Mouse (Mus musculus) embryonic facial prominence, embryonic 12.5 days (tissue): ENCODE measurements around the gene Brdt. TPM values are rescaled to one million over a fixed set of nuclear protein-coding genes. Genes with fewer than 3 reads are reported as not detected.
A peak's percentile ranks its signal among the peaks of the same experiment; 100 is the strongest.
"Not testable (repeated sequence)": the region's sequence is repeated elsewhere in the genome, so short reads cannot be mapped to it uniquely, and the experiment has no call there.

Source experiments
- ATAC-seq: fragments of 200-750 bp; cut with Nextera tagmentation; 2 replicates; pipeline ENCODE4 v1.8.0; 2017; ENCODE audit not compliant: insufficient number of reproducible peaks, insufficient read depth, low FRiP score, low TSS enrichment
- H3K27ac ChIP-seq: fragments of 300-500 bp; sonication (generic); 2 replicates; pipeline ENCODE4 v1.5.1; 2016; ENCODE audit warnings: mild to moderate bottlenecking
- H3K27me3 ChIP-seq: fragments of 300-500 bp; sonication (generic); 2 replicates; pipeline ENCODE4 v1.6.1; 2016; ENCODE audit warnings: mild to moderate bottlenecking, moderate library complexity
- H3K36me3 ChIP-seq: fragments of 300-500 bp; sonication (generic); 2 replicates; pipeline ENCODE4 v1.6.1; 2016; ENCODE audit warnings: mild to moderate bottlenecking
- H3K4me1 ChIP-seq: fragments of 300-500 bp; sonication (generic); 2 replicates; pipeline ENCODE4 v1.6.1; 2016
- H3K4me2 ChIP-seq: fragments of 300-500 bp; sonication (generic); replicated peaks from 2 replicates; pipeline ENCODE4 v1.6.1; 2016; ENCODE audit warnings: mild to moderate bottlenecking, moderate library complexity
- H3K4me3 ChIP-seq: fragments of 300-500 bp; sonication (generic); 2 replicates; pipeline ENCODE4 v1.5.1; 2016; ENCODE audit warnings: mild to moderate bottlenecking
- H3K9ac ChIP-seq: fragments of 300-500 bp; sonication (generic); 2 replicates; pipeline ENCODE4 v1.6.1; 2016; ENCODE audit warnings: mild to moderate bottlenecking, moderate library complexity
- H3K9me3 ChIP-seq: fragments of 300-500 bp; sonication (generic); 2 replicates; pipeline ENCODE4 v1.6.1; 2016; ENCODE audit warnings: mild to moderate bottlenecking, moderate library complexity
- WGBS: fragments of 180-500 bp; shearing (Covaris S2); methylation state at CpG from one replicate; pipeline ENCODE4 v1.1.7; 2016; 5-methylcytosine and 5-hydroxymethylcytosine counted together
- polyA plus RNA-seq: library from polyadenylated mRNA; unstranded; fragments of >200 nt; fragmentation: Nextera tagmentation; extraction: Ambion mirVana; gene quantifications from 2 replicates; pipeline ENCODE4 v1.2.1, GENCODE M21; 2016

Brdt gene
- polyA plus RNA-seq, 1 experiment from 2014 or later: 4.8 TPM

GRCm38 (mm10) chr5:107346214-107346613, 15.3 kb downstream of the Brdt start:
- no peak overlapping the region for H3K9ac ChIP-seq
- H3K9me3 ChIP-seq: no peaks in the 10 kb centered on the region
- no peaks in the 10 kb centered on the region for H3K36me3 ChIP-seq
- H3K27me3 ChIP-seq: no peaks in the 10 kb centered on the region
- peaks cover 4% of the 10 kb centered on the region; the same call in 1 of the 2 replicates for H3K4me1 ChIP-seq
- WGBS: 0% methylated on average over 1 of the region's 1 CpGs
- no peak overlapping the region for H3K4me3 ChIP-seq
- no peak overlapping the region for H3K27ac ChIP-seq
- H3K4me2 ChIP-seq: no peak overlapping the region
- no peak for ATAC-seq

GRCm38 (mm10) chr5:107352566-107352965, 21.6 kb downstream of the Brdt start:
- Histone ChIP-seq H3K4me2 (no peak overlapping the region), H3K4me3 (no peak overlapping the region), H3K9me3 (no peaks in the 10 kb centered on the region), H3K9ac (no peak overlapping the region), H3K4me1 (0 out of 2 replicates have a peak, but pooled peaks cover 4% of the 10 kb centered on the region), H3K27me3 (no peaks in the 10 kb centered on the region), H3K27ac (no peak overlapping the region), H3K36me3 (no peaks in the 10 kb centered on the region)
- 94% methylated on average over 1 of the region's 1 CpGs for WGBS
- no peak for ATAC-seq

- no peaks in the 10 kb centered on the region for H3K27me3 ChIP-seq
- H3K9me3 ChIP-seq: no peaks in the 10 kb centered on the region
- 54% methylated on average over 3 of the region's 3 CpGs for WGBS
- no peaks in the 10 kb centered on the region for H3K4me1 ChIP-seq
- no peak overlapping the region for H3K27ac ChIP-seq
- H3K4me2 ChIP-seq: no peak overlapping the region
- H3K9ac ChIP-seq: no peak overlapping the region
- ATAC-seq: no peak
- H3K4me3 ChIP-seq: no peak overlapping the region
- no peaks in the 10 kb centered on the region for H3K36me3 ChIP-seq
These were observed 23.0 kb downstream of the Brdt start for GRCm38 (mm10) chr5:107353981-107354380.

- no peak overlapping the region for H3K4me3 ChIP-seq
- H3K9ac ChIP-seq: no peak overlapping the region
- no peak for ATAC-seq
- no peaks in the 10 kb centered on the region for H3K36me3 ChIP-seq
- WGBS: 33% methylated on average over 1 of the region's 1 CpGs
- H3K27me3 ChIP-seq: no peaks in the 10 kb centered on the region
- no peaks in the 10 kb centered on the region for H3K4me1 ChIP-seq
- H3K9me3 ChIP-seq: no peaks in the 10 kb centered on the region
- H3K27ac ChIP-seq: no peak overlapping the region
- H3K4me2 ChIP-seq: no peak overlapping the region
These were observed 24.8 kb downstream of the Brdt start for GRCm38 (mm10) chr5:107355801-107356200.

GRCm38 (mm10) chr5:107357723-107358122, 26.8 kb downstream of the Brdt start:
- Histone ChIP-seq H3K9me3 (no peaks in the 10 kb centered on the region), H3K27me3 (no peaks in the 10 kb centered on the region), H3K36me3 (no peaks in the 10 kb centered on the region), H3K9ac (no peak overlapping the region), H3K4me3 (no peak overlapping the region), H3K27ac (no peak overlapping the region), H3K4me1 (no peaks in the 10 kb centered on the region), H3K4me2 (no peak overlapping the region)
- no peak for ATAC-seq
- 91% methylated on average over 8 of the region's 8 CpGs for WGBS

- Histone ChIP-seq H3K36me3 (no peaks in the 10 kb centered on the region), H3K27me3 (no peaks in the 10 kb centered on the region), H3K4me2 (peak overlapping the region; percentile 52), H3K4me1 (no peaks in the 10 kb centered on the region), H3K27ac (peak overlapping the region; percentile 89), H3K9me3 (no peaks in the 10 kb centered on the region), H3K9ac (peak overlapping the region; percentile 70), H3K4me3 (peak overlapping the region; percentile 76)
- ATAC-seq: peak; percentile 95
- under 1% methylated on average over 37 of the region's 40 CpGs for WGBS
These were observed 28.6 kb downstream of the Brdt start for GRCm38 (mm10) chr5:107359395-107360053.

GRCm38 (mm10) chr5:107360054-107360730, 29.2 kb downstream of the Brdt start:
- 18% methylated on average over 9 of the region's 9 CpGs for WGBS
- Histone ChIP-seq H3K36me3 (no peaks in the 10 kb centered on the region), H3K4me1 (no peaks in the 10 kb centered on the region), H3K27me3 (no peaks in the 10 kb centered on the region), H3K9me3 (no peaks in the 10 kb centered on the region), H3K9ac (peak overlapping the region; percentile 70), H3K4me2 (peak overlapping the region; percentile 52), H3K27ac (peak overlapping the region; percentile 89), H3K4me3 (peak overlapping the region; percentile 76)
- no peak for ATAC-seq

GRCm38 (mm10) chr5:107370040-107370439, 39.1 kb downstream of the Brdt start:
- H3K4me1 ChIP-seq: no peaks in the 10 kb centered on the region
- H3K4me2 ChIP-seq: no peak overlapping the region
- no peaks in the 10 kb centered on the region for H3K9me3 ChIP-seq
- no peak overlapping the region for H3K4me3 ChIP-seq
- H3K9ac ChIP-seq: no peak overlapping the region
- no peak overlapping the region for H3K27ac ChIP-seq
- no peaks in the 10 kb centered on the region for H3K27me3 ChIP-seq
- WGBS: 66% methylated on average over 3 of the region's 3 CpGs
- ATAC-seq: no peak
- 0 out of 2 replicates have a peak, but pooled peaks cover 3% of the 10 kb centered on the region for H3K36me3 ChIP-seq

GRCm38 (mm10) chr5:107371335-107371734, 40.4 kb downstream of the Brdt start:
- Histone ChIP-seq H3K9ac (no peak overlapping the region), H3K4me3 (no peak overlapping the region), H3K9me3 (no peaks in the 10 kb centered on the region), H3K36me3 (0 out of 2 replicates have a peak, but pooled peaks cover 6% of the 10 kb centered on the region), H3K4me2 (no peak overlapping the region), H3K27ac (no peak overlapping the region), H3K4me1 (no peaks in the 10 kb centered on the region), H3K27me3 (no peaks in the 10 kb centered on the region)
- ATAC-seq: no peak
- WGBS: 88% methylated on average over 5 of the region's 5 CpGs

GRCm38 (mm10) chr5:107373256-107373655, 42.3 kb downstream of the Brdt start:
- Histone ChIP-seq H3K9ac (no peak overlapping the region), H3K4me2 (no peak overlapping the region), H3K4me3 (no peak overlapping the region), H3K27ac (no peak overlapping the region), H3K9me3 (no peaks in the 10 kb centered on the region), H3K36me3 (0 out of 2 replicates have a peak, but pooled peaks cover 7% of the 10 kb centered on the region), H3K27me3 (no peaks in the 10 kb centered on the region), H3K4me1 (no peaks in the 10 kb centered on the region)
- no peak for ATAC-seq
- WGBS: 89% methylated on average over 4 of the region's 4 CpGs

- H3K27me3 ChIP-seq, H3K4me1 ChIP-seq, H3K9me3 ChIP-seq, H3K27ac ChIP-seq, H3K9ac ChIP-seq, ATAC-seq, H3K4me3 ChIP-seq, H3K36me3 ChIP-seq, H3K4me2 ChIP-seq: not testable (repeated sequence)
These were observed 55.5 kb downstream of the Brdt start for GRCm38 (mm10) chr5:107386448-107386847.

GRCm38 (mm10) chr5:107387788-107388187, 56.8 kb downstream of the Brdt start:
- no peaks in the 10 kb centered on the region for H3K9me3 ChIP-seq

More at GRCm38 (mm10) chr5:107387788-107388187, 56.8 kb downstream of the Brdt start:
- Histone ChIP-seq H3K4me1 (no peaks in the 10 kb centered on the region), H3K27me3 (no peaks in the 10 kb centered on the region), H3K4me3 (no peak overlapping the region), H3K36me3 (peaks cover 3% of the 10 kb centered on the region; the same call in 1 of the 2 replicates), H3K27ac (no peak overlapping the region), H3K9ac (no peak overlapping the region), H3K4me2 (no peak overlapping the region)
- no peak for ATAC-seq
- 89% methylated on average over 1 of the region's 1 CpGs for WGBS
